Mouse (Mus musculus): ENCODE measurements around the gene Cd69. TPM values are rescaled to one million over a fixed set of nuclear protein-coding genes. Genes with fewer than 3 reads are reported as not detected.

Gene Cd69
- polyA plus RNA-seq, 1 experiment from 2014 or later = 0.25 TPM

DNA sequence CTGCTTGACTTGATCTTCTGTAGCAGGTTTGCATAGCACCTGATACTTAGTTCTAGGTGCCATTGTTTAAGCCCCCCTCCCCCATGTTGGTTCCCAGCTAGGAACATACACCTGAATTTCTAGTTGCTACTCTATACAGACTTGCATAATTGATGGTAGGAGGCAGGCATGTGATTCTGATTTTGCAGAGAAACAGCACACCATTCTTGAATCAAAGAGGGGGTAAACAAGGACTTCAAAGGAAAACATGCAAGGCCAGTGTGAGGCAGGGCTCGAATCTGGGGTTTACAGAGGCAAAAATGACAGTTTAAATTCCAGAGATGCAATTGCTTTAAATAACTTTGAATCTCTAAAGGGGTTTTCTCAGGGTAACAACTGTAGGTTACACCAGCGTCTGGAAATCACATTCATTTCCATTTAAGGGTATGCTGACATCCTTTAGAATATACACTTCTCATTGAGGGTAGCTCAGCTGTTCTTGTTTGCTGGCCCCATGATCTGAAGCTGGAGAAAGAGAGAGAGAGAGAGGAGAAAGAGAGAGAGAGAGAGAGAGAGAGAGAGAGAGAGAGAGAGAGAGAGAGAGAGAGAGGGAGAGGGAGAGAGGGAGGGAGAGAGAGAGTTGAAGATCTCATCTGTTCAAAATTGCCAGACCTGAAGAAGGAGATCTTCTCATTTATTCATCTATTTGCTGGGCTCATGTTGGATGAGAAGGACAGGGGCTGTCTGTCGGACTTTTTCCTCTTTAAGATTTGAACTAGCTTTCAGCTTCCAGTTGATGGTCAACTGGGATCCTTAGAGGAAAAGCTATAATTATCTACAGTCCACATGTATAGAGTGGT, 46.1 kb downstream of the Cd69 start:
- Histone ChIP-seq H3K36me3 (no peaks in the 10 kb centered on the region), H3K27me3 (ENCODE audit: insufficient read depth, poor library complexity, severe bottlenecking) (no peaks in the 10 kb centered on the region), H3K9me3 (no peaks in the 10 kb centered on the region), H3K4me3 (no peak overlapping the region), H3K27ac (no peak overlapping the region; the same call in 1 of the 2 replicates), H3K4me1 (no peaks in the 10 kb centered on the region)
- DNase-seq (ENCODE audit: low spot score) = no peak
- WGBS = 57% methylated on average over 3 of the region's 3 CpGs

DNA sequence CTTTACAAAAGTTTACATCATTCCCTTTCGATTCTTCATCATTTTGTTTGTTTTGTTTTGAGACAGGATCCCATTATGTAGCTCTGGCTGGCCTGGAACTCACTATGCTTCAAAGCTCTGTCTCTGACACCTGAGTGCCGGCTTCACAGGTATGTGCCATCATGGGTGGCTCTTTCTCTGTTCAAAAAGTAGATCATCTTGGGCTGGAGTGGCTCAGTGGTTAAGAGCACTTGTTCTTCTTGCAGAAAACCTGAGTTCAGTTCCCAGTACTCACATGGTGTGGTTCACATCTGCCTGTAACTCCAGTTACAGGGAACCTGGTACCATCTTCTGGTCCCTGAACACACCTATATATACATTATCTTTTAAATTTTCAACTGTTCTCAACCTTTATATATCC, 50.2 kb downstream of the Cd69 start:
- 0 out of 2 replicates have a peak, but pooled peaks cover 2% of the 10 kb centered on the region for H3K4me1 ChIP-seq
- H3K36me3 ChIP-seq = no peaks in the 10 kb centered on the region
- no peak for DNase-seq (ENCODE audit: low spot score)
- H3K27ac ChIP-seq = no peak overlapping the region
- H3K9me3 ChIP-seq = no peaks in the 10 kb centered on the region
- WGBS = 75% methylated on average over 2 of the region's 2 CpGs
- H3K27me3 ChIP-seq (ENCODE audit: insufficient read depth, poor library complexity, severe bottlenecking) = no peaks in the 10 kb centered on the region
- no peak overlapping the region for H3K4me3 ChIP-seq

DNA sequence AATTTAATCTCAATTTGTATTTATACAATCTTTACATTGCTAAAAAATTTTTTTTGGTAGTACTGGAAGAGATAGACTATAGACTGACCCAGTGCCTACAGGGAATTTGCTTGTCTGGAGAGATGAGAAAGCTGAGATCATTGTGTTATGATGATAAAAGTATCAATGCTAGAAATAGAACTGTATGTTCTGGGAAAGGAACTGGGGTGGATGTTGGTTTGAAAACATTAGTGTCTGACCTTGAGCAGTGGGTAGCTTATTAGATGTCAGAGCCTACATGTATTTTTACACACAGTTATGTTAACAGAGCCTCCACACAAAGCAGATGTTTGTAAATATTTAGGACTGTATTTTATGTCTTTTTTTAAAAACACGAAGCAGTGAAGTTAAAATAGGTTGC, 51.1 kb downstream of the Cd69 start:
- Histone ChIP-seq H3K9me3 (no peaks in the 10 kb centered on the region), H3K27me3 (ENCODE audit: insufficient read depth, poor library complexity, severe bottlenecking) (no peaks in the 10 kb centered on the region)
- 81% methylated on average over 1 of the region's 1 CpGs for WGBS

DNA sequence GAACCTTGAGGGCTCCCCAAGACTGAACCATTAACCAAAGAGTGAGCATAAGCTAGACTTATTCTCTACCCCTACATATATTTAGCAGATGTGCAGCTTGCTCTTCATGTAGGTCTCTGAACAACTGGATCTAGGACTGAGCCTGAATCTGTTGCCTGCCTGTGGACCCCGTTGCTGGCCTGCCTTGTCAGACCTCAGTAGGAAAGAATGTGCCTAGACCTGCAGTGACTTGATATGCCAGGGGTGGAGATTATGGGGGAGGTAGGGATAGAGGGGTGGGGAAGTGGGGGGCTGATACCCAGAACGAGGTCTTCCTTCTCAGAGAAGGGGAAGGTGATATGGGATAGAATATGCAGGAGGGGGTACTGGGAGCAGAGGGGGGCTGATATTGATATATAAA, 51.6 kb downstream of the Cd69 start:
- no peaks in the 10 kb centered on the region for H3K36me3 ChIP-seq
- H3K4me3 ChIP-seq = no peak overlapping the region
- WGBS = 53% methylated on average over 2 of the region's 2 CpGs

More for the DNA sequence above, 51.1 kb downstream of the Cd69 start:
- Histone ChIP-seq H3K36me3 (no peaks in the 10 kb centered on the region), H3K4me1 (0 out of 2 replicates have a peak, but pooled peaks cover 2% of the 10 kb centered on the region), H3K4me3 (no peak overlapping the region), H3K27ac (no peak overlapping the region)
- DNase-seq (ENCODE audit: low spot score) = no peak

DNA sequence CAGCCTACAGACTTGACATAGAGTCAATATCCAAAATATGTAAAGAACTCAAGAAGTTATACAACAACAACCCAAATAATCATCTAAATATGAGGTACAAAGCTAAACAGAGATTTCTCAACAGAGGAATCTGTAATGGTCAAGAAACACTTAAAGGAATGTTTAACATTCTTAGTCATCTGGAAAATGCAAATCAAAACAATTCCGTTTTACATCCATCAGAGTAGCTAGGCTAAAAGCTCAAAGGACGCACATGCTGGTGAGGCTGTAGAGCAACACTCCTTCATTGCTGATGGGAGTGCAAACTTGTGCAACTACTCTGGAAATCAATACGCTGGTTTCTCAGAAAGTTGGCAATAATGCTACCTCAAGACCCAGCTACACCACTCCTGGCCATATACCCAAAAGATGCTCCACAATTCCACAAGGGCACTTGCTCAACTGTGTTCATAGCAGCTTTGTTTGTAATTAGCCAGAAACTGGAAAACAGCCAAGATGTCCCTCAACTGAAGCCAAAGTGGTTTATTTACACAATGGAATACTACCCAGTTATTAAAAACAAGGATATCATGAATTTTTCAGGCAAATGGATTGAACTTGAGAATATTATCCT, 52.9 kb downstream of the Cd69 start:
- Histone ChIP-seq H3K9me3 (no peaks in the 10 kb centered on the region), H3K27me3 (ENCODE audit: insufficient read depth, poor library complexity, severe bottlenecking) (no peaks in the 10 kb centered on the region), H3K36me3 (no peaks in the 10 kb centered on the region), H3K27ac (no peak overlapping the region), H3K4me1 (0 out of 2 replicates have a peak, but pooled peaks cover 2% of the 10 kb centered on the region), H3K4me3 (no peak overlapping the region)
- no peak for DNase-seq (ENCODE audit: low spot score)
- WGBS = 82% methylated on average over 3 of the region's 3 CpGs

More for the DNA sequence above, 51.6 kb downstream of the Cd69 start:
- Histone ChIP-seq H3K9me3 (no peaks in the 10 kb centered on the region), H3K27me3 (ENCODE audit: insufficient read depth, poor library complexity, severe bottlenecking) (no peaks in the 10 kb centered on the region), H3K27ac (no peak overlapping the region), H3K4me1 (0 out of 2 replicates have a peak, but pooled peaks cover 2% of the 10 kb centered on the region)
- DNase-seq (ENCODE audit: low spot score) = no peak

DNA sequence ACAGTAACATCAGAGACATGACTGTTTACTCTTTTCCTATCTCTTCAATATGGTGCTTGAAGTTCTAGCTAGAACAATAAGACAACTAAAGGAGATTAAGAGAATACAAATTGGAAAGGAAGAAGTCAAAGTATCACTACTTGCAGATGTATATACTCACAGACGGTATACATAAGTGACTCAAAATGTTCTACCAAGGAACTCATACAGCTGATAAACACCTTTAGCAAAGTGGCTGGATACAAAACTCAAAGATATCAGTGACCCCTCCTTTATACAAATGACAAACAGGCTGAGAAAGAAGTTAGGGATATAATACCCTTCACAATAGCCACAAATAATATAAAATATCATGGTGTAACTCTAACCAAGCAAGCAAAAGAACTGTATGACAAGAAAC, 54.2 kb downstream of the Cd69 start:
- Histone ChIP-seq H3K27me3 (ENCODE audit: insufficient read depth, poor library complexity, severe bottlenecking) (no peaks in the 10 kb centered on the region), H3K9me3 (no peaks in the 10 kb centered on the region), H3K27ac (no peak overlapping the region), H3K36me3 (no peaks in the 10 kb centered on the region), H3K4me1 (0 out of 2 replicates have a peak, but pooled peaks cover 2% of the 10 kb centered on the region), H3K4me3 (no peak overlapping the region)
- no peak for DNase-seq (ENCODE audit: low spot score)
- 93% methylated on average over 1 of the region's 1 CpGs for WGBS

DNA sequence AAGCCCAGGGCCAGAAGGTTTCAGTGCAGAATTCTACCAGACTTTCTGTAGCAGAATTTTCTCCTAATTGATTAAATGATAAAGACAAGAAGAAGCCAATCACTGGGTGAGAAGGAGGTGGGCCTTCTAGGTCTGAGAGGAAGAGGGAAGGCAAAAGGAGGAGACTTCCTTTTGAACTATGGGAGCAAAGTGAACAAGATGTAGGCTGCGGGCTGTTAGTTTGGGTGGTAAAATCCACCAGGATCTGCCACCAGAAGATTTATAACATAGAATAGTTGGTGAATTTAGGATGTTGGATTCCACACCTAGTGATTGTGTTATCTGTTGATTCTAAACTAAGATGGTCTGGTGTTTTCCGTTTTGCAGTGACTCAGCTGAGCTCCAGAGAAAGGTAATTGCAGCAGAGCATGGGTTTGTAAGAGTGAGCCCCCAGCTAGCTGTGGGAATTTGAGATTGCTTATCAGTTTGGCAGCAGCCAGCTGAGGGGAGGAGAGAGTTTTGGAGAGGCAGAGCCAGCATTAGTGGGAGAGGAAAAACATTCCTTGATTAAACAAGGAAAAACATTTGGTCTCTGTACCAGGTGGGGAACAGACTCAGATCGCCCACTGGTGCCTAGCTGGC, 55.2 kb downstream of the Cd69 start:
- Histone ChIP-seq H3K27me3 (ENCODE audit: insufficient read depth, poor library complexity, severe bottlenecking) (no peaks in the 10 kb centered on the region), H3K4me1 (0 out of 2 replicates have a peak, but pooled peaks cover 2% of the 10 kb centered on the region), H3K36me3 (no peaks in the 10 kb centered on the region), H3K4me3 (no peak overlapping the region), H3K27ac (no peak overlapping the region), H3K9me3 (no peaks in the 10 kb centered on the region)
- DNase-seq (ENCODE audit: low spot score) = no peak
- WGBS = 41% methylated on average over 3 of the region's 3 CpGs

DNA sequence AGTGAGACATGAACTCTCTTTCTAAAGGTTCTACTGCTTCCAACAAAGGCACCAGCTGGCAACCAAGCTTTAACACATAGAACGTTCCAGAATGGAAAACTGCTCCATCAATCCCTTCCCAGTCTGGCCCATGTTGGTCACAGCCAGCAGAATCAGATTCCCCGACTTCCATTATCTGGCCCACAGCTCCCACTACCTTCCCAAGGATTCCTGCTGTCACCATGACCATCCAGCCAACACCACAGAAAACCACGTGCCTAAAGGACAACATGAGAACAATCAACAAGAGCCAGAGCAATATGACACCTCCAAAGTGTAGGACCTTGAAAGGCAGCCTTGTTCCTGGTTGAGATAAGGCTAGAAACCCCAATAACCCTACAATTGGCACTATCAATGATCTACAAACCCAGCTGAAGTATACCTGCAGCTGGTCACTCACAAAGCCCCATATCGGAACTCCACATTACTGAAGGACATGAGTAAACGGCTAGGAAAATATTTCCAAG, 57.0 kb downstream of the Cd69 start:
- Histone ChIP-seq H3K4me1 (0 out of 2 replicates have a peak, but pooled peaks cover 2% of the 10 kb centered on the region), H3K27me3 (ENCODE audit: insufficient read depth, poor library complexity, severe bottlenecking) (no peaks in the 10 kb centered on the region), H3K4me3 (no peak overlapping the region), H3K27ac (no peak overlapping the region), H3K9me3 (no peaks in the 10 kb centered on the region), H3K36me3 (no peaks in the 10 kb centered on the region)
- no peak for DNase-seq (ENCODE audit: low spot score)
- 73% methylated on average over 5 of the region's 5 CpGs for WGBS

Other genes starting within 250 kb of the Cd69 start
- not detected in 2 replicates for gene Klrb1f, start 229.5 kb downstream of the Cd69 start, polyA plus RNA-seq (2016; fragmentation: Nextera tagmentation; extraction: Ambion mirVana)
- gene Clec2e, start 174.5 kb downstream of the Cd69 start, polyA plus RNA-seq (2016; fragmentation: Nextera tagmentation; extraction: Ambion mirVana) = not detected in 2 replicates
- gene Clec2d, start 94.8 kb downstream of the Cd69 start, polyA plus RNA-seq (2016; fragmentation: Nextera tagmentation; extraction: Ambion mirVana) = not detected in 2 replicates
- gene 4922502D21Rik, start 56.4 kb upstream of the Cd69 start, polyA plus RNA-seq (2016; fragmentation: Nextera tagmentation; extraction: Ambion mirVana) = not detected in 2 replicates
- gene Clec12a, start 67.3 kb upstream of the Cd69 start, polyA plus RNA-seq (2016; fragmentation: Nextera tagmentation; extraction: Ambion mirVana) = 0.05 TPM in 1 of 2 replicates, not detected in the other
- 0.25 and 0.67 TPM in 2 replicates for gene Clec12b, start 110.4 kb upstream of the Cd69 start, polyA plus RNA-seq (2016; fragmentation: Nextera tagmentation; extraction: Ambion mirVana)
- gene Clec1b, start 121.9 kb upstream of the Cd69 start, polyA plus RNA-seq (2016; fragmentation: Nextera tagmentation; extraction: Ambion mirVana) = 4.8 and 12.8 TPM in 2 replicates
- gene Clec9a, start 133.4 kb upstream of the Cd69 start, polyA plus RNA-seq (2016; fragmentation: Nextera tagmentation; extraction: Ambion mirVana) = 0.14 and 0.17 TPM in 2 replicates
- gene Clec1a, start 176.6 kb upstream of the Cd69 start, polyA plus RNA-seq (2016; fragmentation: Nextera tagmentation; extraction: Ambion mirVana) = 0.48 and 0.54 TPM in 2 replicates
- 0.20 and 0.28 TPM in 2 replicates for gene Olr1, start 231.7 kb upstream of the Cd69 start, polyA plus RNA-seq (2016; fragmentation: Nextera tagmentation; extraction: Ambion mirVana)
- gene Tmem52b, start 237.1 kb upstream of the Cd69 start, polyA plus RNA-seq (2016; fragmentation: Nextera tagmentation; extraction: Ambion mirVana) = not detected in 2 replicates